Mouse (Mus musculus) liver, embryonic 13.5 days (tissue): ENCODE measurements around the gene Nhsl1. TPM values are rescaled to one million over a fixed set of nuclear protein-coding genes. Genes with fewer than 3 reads are reported as not detected.
"Not testable (repeated sequence)": the region's sequence is repeated elsewhere in the genome, so short reads cannot be mapped to it uniquely, and the experiment has no call there.

Experiments
- ATAC-seq: fragments of 200-750 bp; cut with Nextera tagmentation; 2 replicates; pipeline ENCODE4 v1.8.0; 2017; ENCODE audit warnings: low read depth, mild to moderate bottlenecking, moderate number of reproducible peaks, moderate library complexity
- DNase-seq: peaks from one replicate; pipeline ENCODE4 v3.0.0; 2022
- H3K27ac ChIP-seq: fragments of 300-500 bp; sonication (generic); 2 replicates; pipeline ENCODE4 v1.5.1; 2015; ENCODE audit warnings: moderate library complexity, mild to moderate bottlenecking, inconsistent platforms
- H3K27me3 ChIP-seq: fragments of 300-500 bp; sonication (generic); 2 replicates; pipeline ENCODE4 v1.6.1; 2015; ENCODE audit warnings: mild to moderate bottlenecking, inconsistent platforms
- H3K36me3 ChIP-seq: fragments of 300-500 bp; sonication (generic); 2 replicates; pipeline ENCODE4 v1.6.1; 2015; ENCODE audit warnings: mild to moderate bottlenecking, inconsistent platforms
- H3K4me1 ChIP-seq: fragments of 300-500 bp; sonication (generic); replicated peaks from 2 replicates; pipeline ENCODE4 v1.6.1; 2015; ENCODE audit warnings: inconsistent platforms
- H3K4me2 ChIP-seq: fragments of 300-500 bp; sonication (generic); 2 replicates; pipeline ENCODE4 v1.6.1; 2015; ENCODE audit warnings: inconsistent platforms, mild to moderate bottlenecking, moderate library complexity
- H3K4me3 ChIP-seq: fragments of 300-500 bp; sonication (generic); replicated peaks from 2 replicates; pipeline ENCODE4 v1.5.1; 2015; ENCODE audit warnings: mild to moderate bottlenecking, inconsistent platforms
- H3K9ac ChIP-seq: fragments of 300-500 bp; sonication (generic); 2 replicates; pipeline ENCODE4 v1.6.1; 2015; ENCODE audit warnings: mild to moderate bottlenecking, inconsistent platforms
- H3K9me3 ChIP-seq: fragments of 300-500 bp; sonication (generic); replicated peaks from 2 replicates; pipeline ENCODE4 v1.6.1; 2016; ENCODE audit warnings: inconsistent platforms
- WGBS: fragments of 180-500 bp; shearing (Covaris S2); methylation state at CpG from one replicate; pipeline ENCODE4 v1.1.7; 2015; ENCODE audit not compliant: insufficient replicate concordance; 5-methylcytosine and 5-hydroxymethylcytosine counted together
- polyA plus RNA-seq: library from polyadenylated mRNA; unstranded; fragments of >200 nt; fragmentation: Nextera tagmentation; extraction: Ambion mirVana; gene quantifications from 2 replicates; pipeline ENCODE4 v1.2.1, GENCODE M21; 2015

Gene Nhsl1
- polyA plus RNA-seq, 1 experiment from 2014 or later: 0.50 TPM

DNA sequence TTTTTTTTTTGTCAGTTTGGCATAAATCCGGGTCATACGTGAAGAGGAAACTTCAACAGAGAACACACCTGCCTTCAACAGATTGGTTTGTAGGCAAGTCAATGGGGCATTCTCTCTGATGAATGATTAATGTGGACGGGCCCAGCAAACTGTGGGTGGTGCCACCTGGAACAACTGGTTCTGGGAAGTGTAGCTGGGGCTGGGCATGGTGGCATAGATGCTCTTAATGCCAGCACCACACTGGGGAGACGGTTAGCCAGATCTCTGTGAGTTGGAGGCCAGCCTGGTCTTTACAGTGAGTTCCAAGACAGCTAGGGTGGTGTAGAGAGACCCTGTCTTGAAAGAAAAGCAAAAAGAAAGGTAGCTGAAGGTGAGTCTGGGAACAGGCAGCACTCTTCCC is 228.6 kb downstream of the Nhsl1 start:
- DNase-seq (no peak), ATAC-seq (no peak)
- Histone ChIP-seq H3K27ac (no peak overlapping the region), H3K9ac (no peak overlapping the region), H3K4me1 (peaks cover 4% of the 10 kb centered on the region; the same call in 1 of the 2 replicates), H3K4me3 (no peak overlapping the region), H3K36me3 (no peaks in the 10 kb centered on the region), H3K9me3 (no peaks in the 10 kb centered on the region), H3K4me2 (no peak overlapping the region), H3K27me3 (peaks cover 11% of the 10 kb centered on the region)
- WGBS: 63% methylated on average over 4 of the region's 4 CpGs

DNA sequence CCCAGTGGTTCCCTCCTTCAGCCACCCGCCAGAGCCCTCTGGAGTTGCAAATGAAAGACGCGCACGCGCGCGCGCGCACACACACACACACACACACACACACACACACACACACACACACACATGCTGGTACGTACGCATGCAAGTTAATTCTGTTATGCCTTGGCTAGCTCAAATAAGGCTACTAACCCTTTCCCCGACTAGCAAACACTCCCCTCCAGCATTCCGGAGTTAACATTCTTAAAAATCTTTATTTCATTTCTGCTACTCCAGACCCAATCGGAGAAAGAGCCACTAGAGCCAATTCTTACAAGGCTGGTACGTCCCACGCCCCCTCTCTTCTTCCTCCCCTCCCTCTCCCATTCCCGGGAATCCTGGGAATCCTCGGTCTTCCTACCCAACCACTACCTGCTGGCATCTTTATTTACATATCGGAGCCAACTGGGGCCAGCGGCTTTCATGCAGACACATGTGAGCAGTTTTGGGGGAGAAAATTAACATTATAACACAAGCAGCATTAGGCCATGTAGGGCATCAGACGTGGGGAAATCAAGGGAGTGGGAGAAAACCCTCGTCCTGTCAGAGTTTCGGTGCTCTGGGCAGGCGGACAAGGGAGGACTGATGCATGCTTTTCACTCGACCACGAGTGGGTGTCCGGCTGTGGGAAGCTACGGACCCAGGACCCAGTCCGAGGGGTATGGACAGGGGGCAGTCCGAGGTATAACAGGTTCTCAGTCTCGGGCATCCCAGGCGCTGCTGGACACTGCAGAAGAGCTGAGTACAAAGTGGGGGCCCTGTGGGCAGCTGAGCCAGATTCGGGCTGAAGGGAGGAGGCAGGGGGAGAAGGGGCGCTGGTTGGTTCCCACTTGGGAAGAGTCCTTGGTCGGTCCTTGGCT is 230.8 kb downstream of the Nhsl1 start:
- H3K27ac ChIP-seq: no peak overlapping the region
- H3K4me1 ChIP-seq: peaks cover 4% of the 10 kb centered on the region; the same call in 1 of the 2 replicates
- H3K27me3 ChIP-seq: peaks cover 9% of the 10 kb centered on the region
- 12% methylated on average over 32 of the region's 35 CpGs for WGBS
- peak overlapping the region; percentile 49 for H3K4me2 ChIP-seq
- H3K9ac ChIP-seq: no peak overlapping the region
- no peak for DNase-seq
- H3K4me3 ChIP-seq: peak overlapping the region; percentile 29
- H3K36me3 ChIP-seq: no peaks in the 10 kb centered on the region
- no peak for ATAC-seq
- H3K9me3 ChIP-seq: no peaks in the 10 kb centered on the region

DNA sequence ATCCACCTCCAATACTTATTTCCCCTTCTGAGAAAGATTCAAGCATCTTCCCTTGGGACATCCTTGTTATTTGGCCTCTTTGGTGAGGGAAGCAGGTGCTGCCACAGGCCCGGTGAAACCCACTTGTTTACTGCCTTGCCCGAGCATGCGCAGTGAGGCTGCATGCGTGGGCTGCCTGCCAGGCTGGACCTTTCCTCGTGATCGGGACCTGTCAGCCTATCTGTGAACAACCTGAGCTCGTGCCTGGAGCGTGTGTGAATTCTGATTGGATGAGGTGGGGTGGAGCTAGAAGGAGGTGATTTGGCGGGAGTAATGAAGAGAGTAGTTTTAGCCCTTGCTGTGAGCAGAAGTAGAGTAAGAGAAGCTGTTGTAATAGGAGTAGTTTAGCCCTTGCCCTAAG is 240.3 kb downstream of the Nhsl1 start:
- not testable (repeated sequence) for DNase-seq, H3K4me2 ChIP-seq, H3K27me3 ChIP-seq, H3K4me3 ChIP-seq, ATAC-seq, H3K9ac ChIP-seq, H3K36me3 ChIP-seq, H3K9me3 ChIP-seq, H3K27ac ChIP-seq, H3K4me1 ChIP-seq
- WGBS: 59% methylated on average over 9 of the region's 9 CpGs

DNA sequence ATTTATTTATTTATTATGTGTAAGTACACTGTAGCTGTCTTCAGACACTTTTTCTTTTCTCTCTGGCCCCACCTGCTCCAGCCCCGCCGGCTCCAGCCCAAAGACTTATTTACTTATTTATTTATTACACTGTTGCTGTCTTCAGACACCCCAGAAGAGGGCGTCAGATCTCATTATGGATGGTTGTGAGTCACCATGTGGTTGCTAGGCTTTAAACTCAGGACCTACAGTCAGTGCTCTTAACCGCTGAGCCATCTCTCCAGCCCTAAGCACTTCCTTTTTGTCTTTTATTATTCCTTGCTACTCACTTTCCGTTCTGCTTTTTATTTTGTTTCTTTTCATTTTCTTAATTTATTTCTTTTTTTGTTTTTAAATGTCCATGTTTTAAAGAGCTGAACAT is 242.7 kb downstream of the Nhsl1 start:
- no peaks in the 10 kb centered on the region for H3K4me1 ChIP-seq
- WGBS: 44% methylated on average over 5 of the region's 5 CpGs
- H3K36me3 ChIP-seq: no peaks in the 10 kb centered on the region
- H3K4me3 ChIP-seq: no peak overlapping the region
- no peak overlapping the region for H3K4me2 ChIP-seq
- ATAC-seq (no peak), DNase-seq (no peak)
- H3K9me3 ChIP-seq: no peaks in the 10 kb centered on the region
- no peaks in the 10 kb centered on the region for H3K27me3 ChIP-seq
- no peak overlapping the region for H3K27ac ChIP-seq
- no peak overlapping the region for H3K9ac ChIP-seq

DNA sequence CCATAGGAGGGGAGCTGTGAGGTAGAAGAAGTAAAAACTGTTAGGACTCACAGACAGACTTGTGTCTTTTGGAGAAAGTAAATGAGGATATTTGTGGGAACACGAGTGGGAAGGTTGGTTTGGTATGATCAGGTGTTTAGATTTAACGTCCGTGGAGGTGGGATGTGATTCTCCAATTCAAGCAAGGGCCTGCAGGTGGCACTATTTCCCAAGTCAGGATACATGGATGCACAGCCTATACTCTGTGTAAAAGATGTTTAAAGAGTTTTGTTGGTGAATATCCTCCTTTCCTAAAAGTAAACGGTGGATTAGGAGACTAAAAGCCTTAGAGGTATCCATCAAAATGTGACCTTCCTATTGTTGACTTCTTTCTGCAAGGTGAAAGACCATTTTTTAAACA is 244.2 kb downstream of the Nhsl1 start:
- H3K4me2 ChIP-seq: no peak overlapping the region
- DNase-seq (no peak), ATAC-seq (no peak)
- no peaks in the 10 kb centered on the region for H3K27me3 ChIP-seq
- H3K4me3 ChIP-seq: no peak overlapping the region
- H3K4me1 ChIP-seq: no peaks in the 10 kb centered on the region
- H3K9ac ChIP-seq: no peak overlapping the region
- WGBS: 3% methylated on average over 4 of the region's 4 CpGs
- no peaks in the 10 kb centered on the region for H3K36me3 ChIP-seq
- H3K27ac ChIP-seq: no peak overlapping the region
- no peaks in the 10 kb centered on the region for H3K9me3 ChIP-seq

DNA sequence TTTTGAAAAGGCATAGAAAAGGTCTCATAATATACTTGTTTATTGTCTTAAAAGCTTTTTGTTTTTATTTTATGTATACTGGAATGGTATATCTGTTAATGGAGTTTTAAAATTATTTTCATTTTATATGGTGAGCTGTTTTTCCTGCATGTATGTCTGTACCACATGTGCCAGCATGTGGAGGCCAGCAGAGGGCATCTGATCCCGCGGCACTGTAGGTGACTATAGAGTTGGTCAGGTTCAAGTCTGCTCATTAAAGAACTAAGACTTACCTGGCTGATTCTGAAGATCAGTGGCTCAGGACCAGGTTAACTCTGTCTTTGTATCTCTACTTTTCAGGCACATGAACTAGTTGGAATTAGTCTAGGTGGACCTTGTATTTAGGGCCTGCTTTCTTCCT is 253.8 kb downstream of the Nhsl1 start:
- H3K4me1 ChIP-seq: no peaks in the 10 kb centered on the region

More for the DNA sequence above, 253.8 kb downstream of the Nhsl1 start:
- DNase-seq: no peak
- no peak for ATAC-seq
- no peaks in the 10 kb centered on the region for H3K9me3 ChIP-seq
- no peaks in the 10 kb centered on the region for H3K27me3 ChIP-seq
- H3K36me3 ChIP-seq: no peaks in the 10 kb centered on the region
- no peak overlapping the region for H3K9ac ChIP-seq
- no peak overlapping the region for H3K4me2 ChIP-seq
- H3K27ac ChIP-seq: no peak overlapping the region
- no peak overlapping the region for H3K4me3 ChIP-seq
- 42% methylated on average over 2 of the region's 2 CpGs for WGBS

Other genes starting within 250 kb of the Nhsl1 start
- gene Ect2l, start 108.1 kb upstream of the Nhsl1 start, polyA plus RNA-seq: 0.19 and 0.23 TPM in 2 replicates
- 5.8 and 7.8 TPM in 2 replicates for gene Ccdc28a, start 84.0 kb upstream of the Nhsl1 start, polyA plus RNA-seq
- gene Hebp2, start 227.1 kb downstream of the Nhsl1 start, polyA plus RNA-seq: 2.0 and 3.0 TPM in 2 replicates